Mouse (Mus musculus) mammary gland, adult 2 months (tissue): Measurements from ENCODE around the gene Treml4. TPM values are rescaled to one million over a fixed set of nuclear protein-coding genes. Genes with fewer than 3 reads are reported as not detected.

Experiments used
- polyA plus RNA-seq: library from polyadenylated mRNA; depleted of rRNA; stranded (reverse); fragments of >200 nt; gene quantifications from 2 replicates; pipeline ENCODE4 v1.2.3, GENCODE M21; 2012; ENCODE audit warnings: low replicate concordance; rRNA removed

The Treml4 gene
- 2.5 TPM in 2 replicates for polyA plus RNA-seq

GRCm38 (mm10) chr17:48263741-48264362, at the start of gene Treml4:
TSS of gene Treml4 (plus strand) at chr17:48264295.

DNA sequence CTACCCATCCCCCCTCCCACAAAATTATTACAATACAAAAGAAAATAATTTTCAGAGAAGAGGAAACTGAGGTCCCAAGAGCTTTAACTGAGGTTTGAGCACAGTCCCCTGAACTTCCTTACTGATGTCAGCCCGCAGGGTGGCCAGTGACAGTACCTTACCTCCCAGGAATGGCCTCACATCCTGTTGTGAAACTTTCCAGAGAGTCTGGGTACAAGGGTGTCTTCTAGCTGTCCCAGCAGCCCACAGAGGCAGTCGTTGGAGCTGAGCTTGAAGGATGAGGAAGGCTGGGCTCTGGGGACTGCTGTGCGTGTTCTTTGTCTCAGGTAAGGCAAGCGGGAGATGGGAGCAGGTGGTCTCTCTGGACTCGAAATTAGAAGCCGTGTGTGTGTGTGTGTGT, 31.6 kb upstream of the Treml4 start, which contains the start of gene Trem1:
Gene Trem1 (plus strand): TSS at position 251 of the 400 bp plus-strand sequence.

GRCm38 (mm10) chr17:48247221-48247928, 16.7 kb upstream of the Treml4 start, which contains the start of gene Trem3:
TSS of gene Trem3 (plus strand) at chr17:48247777.

GRCm38 (mm10) chr17:48299203-48299602, 35.1 kb downstream of the Treml4 start, which contains the start of gene Treml2:
TSS of gene Treml2 (plus strand) at chr17:48299498.

GRCm38 (mm10) chr17:48315905-48316579, 51.9 kb downstream of the Treml4 start, which contains the start of gene B430306N03Rik:
TSS of gene B430306N03Rik (plus strand) at chr17:48316141.

Other genes starting within 250 kb of the Treml4 start
- gene 1700122O11Rik, start 226.0 kb upstream of the Treml4 start, polyA plus RNA-seq: not detected in 2 replicates
- not detected in 2 replicates for gene 1700067P10Rik, start 175.0 kb upstream of the Treml4 start, polyA plus RNA-seq
- gene 9830107B12Rik, start 118.0 kb upstream of the Treml4 start, polyA plus RNA-seq: 0.19 and 0.24 TPM in 2 replicates
- gene A530064D06Rik, start 97.0 kb upstream of the Treml4 start, polyA plus RNA-seq: 0.85 and 4.0 TPM in 2 replicates
- 0.04 and 0.16 TPM in 2 replicates for gene Trem1, start 31.5 kb upstream of the Treml4 start, polyA plus RNA-seq
- 0.20 and 0.23 TPM in 2 replicates for gene Trem3, start 16.5 kb upstream of the Treml4 start, polyA plus RNA-seq
- 21.3 and 24.8 TPM in 2 replicates for gene Treml2, start 35.2 kb downstream of the Treml4 start, polyA plus RNA-seq
- gene B430306N03Rik, start 51.8 kb downstream of the Treml4 start, polyA plus RNA-seq: 2.7 and 2.8 TPM in 2 replicates
- gene Trem2, start 82.1 kb downstream of the Treml4 start, polyA plus RNA-seq: 6.0 and 8.5 TPM in 2 replicates
- 0.13 and 0.23 TPM in 2 replicates for gene Treml1, start 95.6 kb downstream of the Treml4 start, polyA plus RNA-seq
- 84.2 and 97.2 TPM in 2 replicates for gene Nfya, start 145.6 kb downstream of the Treml4 start, polyA plus RNA-seq
- 5.7 and 13.3 TPM in 2 replicates for gene Oard1, start 145.7 kb downstream of the Treml4 start, polyA plus RNA-seq
- 0.44 and 185 TPM in 2 replicates for gene Apobec2, start 168.6 kb downstream of the Treml4 start, polyA plus RNA-seq
- gene Tspo2, start 187.2 kb downstream of the Treml4 start, polyA plus RNA-seq: 0.42 and 0.45 TPM in 2 replicates
- 4.6 and 5.3 TPM in 2 replicates for gene Unc5cl, start 190.6 kb downstream of the Treml4 start, polyA plus RNA-seq